8 mouse cellular contexts compared by ENCODE assay signal in genomic region chr12:100275850-100276249, GRCm38 (mm10).
DNase-seq lines count a peak whose midpoint lies in the region; ATAC-seq and TF ChIP-seq lines count a peak whose summit lies in the region.

No protein-coding gene starts in this region.

- peaks cover 20% of the 10 kb centered on the region for H3K4me1 ChIP-seq in heart, embryonic 12.5 days (replicated peaks)
- peaks cover 43% of the 10 kb centered on the region for H3K4me1 ChIP-seq in limb, embryonic 13.5 days
- peaks cover 5% of the 10 kb centered on the region; the same call in 1 of the 2 replicates for H3K4me1 ChIP-seq in forebrain, embryonic 11.5 days (replicated peaks; ENCODE audit: control insufficient read depth, insufficient read depth, low read length)

- no peak overlapping the region for H3K4me2 ChIP-seq in heart, embryonic 12.5 days
- H3K4me2 ChIP-seq in limb, embryonic 13.5 days (replicated peaks), result no peak overlapping the region
- H3K4me2 ChIP-seq in forebrain, embryonic 11.5 days (ENCODE audit: low read depth, low read length, severe bottlenecking), result no peak overlapping the region

- DNase-seq in layer of hippocampus, adult 2 months (ENCODE audit: low spot score in 2 of 2), result no peak
- no peak for DNase-seq in layer of hippocampus, adult 9-10 months (ENCODE audit: low spot score)
- peak; percentile 70 to 76 for DNase-seq in adrenal gland, adult 18-20 months (ENCODE audit: low spot score in 2 of 2)
- peak; percentile 72 for DNase-seq in ovary, postnatal 36 days (ENCODE audit: low spot score)
- no peak for DNase-seq in left cerebral cortex, postnatal 14 days (ENCODE audit: low spot score in 2 of 2)
- no peak for DNase-seq in forebrain, embryonic 11.5 days (ENCODE audit: low spot score)

- H3K4me3 ChIP-seq in layer of hippocampus, adult 2 months, result no peak overlapping the region
- H3K4me3 ChIP-seq in heart, embryonic 12.5 days, result no peak overlapping the region
- no peak overlapping the region for H3K4me3 ChIP-seq in limb, embryonic 13.5 days
- H3K4me3 ChIP-seq in forebrain, embryonic 11.5 days (ENCODE audit: low read depth, low read length), result no peak overlapping the region

- 63% methylated on average over 5 of the region's 5 CpGs for WGBS in heart, embryonic 12.5 days
- 84% methylated on average over 5 of the region's 5 CpGs for WGBS in limb, embryonic 13.5 days
- 88% methylated on average over 5 of the region's 5 CpGs for WGBS in forebrain, embryonic 11.5 days

- no peak for TF ChIP-seq CTCF in layer of hippocampus, adult 2 months (conservative IDR thresholded peaks at IDR 0.05)

- no peaks in the 10 kb centered on the region for H3K27me3 ChIP-seq in heart, embryonic 12.5 days (replicated peaks)
- H3K27me3 ChIP-seq in limb, embryonic 13.5 days, result no peaks in the 10 kb centered on the region
- H3K27me3 ChIP-seq in forebrain, embryonic 11.5 days (ENCODE audit: control insufficient read depth, insufficient read depth, low read length), result no peaks in the 10 kb centered on the region

- no peaks in the 10 kb centered on the region for H3K36me3 ChIP-seq in heart, embryonic 12.5 days
- no peaks in the 10 kb centered on the region for H3K36me3 ChIP-seq in limb, embryonic 13.5 days
- no peaks in the 10 kb centered on the region for H3K36me3 ChIP-seq in forebrain, embryonic 11.5 days (ENCODE audit: control insufficient read depth, insufficient read depth, low read length)

- peak overlapping the region; percentile 79 for H3K27ac ChIP-seq in layer of hippocampus, adult 2 months
- peak overlapping the region; percentile 30; the same call in 1 of the 2 replicates for H3K27ac ChIP-seq in heart, embryonic 12.5 days (ENCODE audit: poor library complexity, severe bottlenecking)
- H3K27ac ChIP-seq in limb, embryonic 13.5 days, result no peak overlapping the region
- no peak overlapping the region for H3K27ac ChIP-seq in forebrain, embryonic 11.5 days (ENCODE audit: low read depth, low read length)

- ATAC-seq in heart, embryonic 12.5 days (ENCODE audit: insufficient number of reproducible peaks, low FRiP score), result peak; percentile 72
- ATAC-seq in limb, embryonic 13.5 days (ENCODE audit: low FRiP score, low read depth), result peak; percentile 21; the same call in 1 of the 2 replicates
- ATAC-seq in forebrain, embryonic 11.5 days (replicated peaks; ENCODE audit: low FRiP score), result no peak

- no peaks in the 10 kb centered on the region for H3K9me3 ChIP-seq in heart, embryonic 12.5 days (replicated peaks)
- H3K9me3 ChIP-seq in limb, embryonic 13.5 days, result no peaks in the 10 kb centered on the region
- H3K9me3 ChIP-seq in forebrain, embryonic 11.5 days (ENCODE audit: control insufficient read depth, low read length), result no peaks in the 10 kb centered on the region

- no peak overlapping the region for H3K9ac ChIP-seq in heart, embryonic 12.5 days
- no peak overlapping the region for H3K9ac ChIP-seq in limb, embryonic 13.5 days
- no peak overlapping the region; the same call in 1 of the 2 replicates for H3K9ac ChIP-seq in forebrain, embryonic 11.5 days (ENCODE audit: low read length)

- intact Hi-C loops in left cerebral cortex, postnatal 14 days (cut with DNase I), result loop anchor here (5.0 kb wide), 1 partner anchor 74 kb away; no protein-coding TSS in a partner anchor

Comparison
In these comparisons a context has a peak if more than half of its experiments do, and no peak if none do; other contexts are left out.
1. DNase-seq: peak in adrenal gland, adult 18-20 months (2 of 2) and ovary, postnatal 36 days (single experiment); none in layer of hippocampus, adult 2 months (0 of 2), layer of hippocampus, adult 9-10 months (single experiment), left cerebral cortex, postnatal 14 days (0 of 2) and forebrain, embryonic 11.5 days (single experiment).
2. H3K27ac ChIP-seq: peak in layer of hippocampus, adult 2 months (single experiment) and heart, embryonic 12.5 days (single experiment); none in limb, embryonic 13.5 days (single experiment) and forebrain, embryonic 11.5 days (single experiment).